Mouse (Mus musculus) liver, embryonic 14.5 days (tissue): Measurements from ENCODE around the gene Trip12.

Source experiments
- CTCF ChIP-seq: IDR thresholded peaks from 2 replicates; pipeline ENCODE4 v1.5.1; 2016; ENCODE audit warnings: antibody characterized with exemption, low read depth, control low read depth
- EP300 ChIP-seq: IDR thresholded peaks from 2 replicates; pipeline ENCODE4 v1.6.1; 2016; ENCODE audit warnings: antibody characterized with exemption, low read depth

GRCm38 (mm10) chr1:84850471-84850870 is 10.2 kb upstream of the Trip12 start:
- TF ChIP-seq EP300 (no peak), CTCF (no peak)
